Mouse (Mus musculus) liver, embryonic 15.5 days (tissue): Measurements from ENCODE around the gene Mfsd7a. TPM values are rescaled to one million over a fixed set of nuclear protein-coding genes. Genes with fewer than 3 reads are reported as not detected.

ENCODE experiments used
- ATAC-seq: fragments of 200-750 bp; cut with Nextera tagmentation; 2 replicates; pipeline ENCODE4 v1.8.0; 2017; ENCODE audit warnings: moderate number of reproducible peaks, mild to moderate bottlenecking, moderate library complexity; ENCODE audit not compliant: insufficient read depth
- H3K27ac ChIP-seq: fragments of 300-500 bp; sonication (generic); replicated peaks from 2 replicates; pipeline ENCODE4 v1.5.1; 2015; ENCODE audit warnings: mild to moderate bottlenecking, inconsistent platforms
- H3K27me3 ChIP-seq: fragments of 300-500 bp; sonication (generic); 2 replicates; pipeline ENCODE4 v1.6.1; 2015; ENCODE audit warnings: mild to moderate bottlenecking, inconsistent platforms
- H3K36me3 ChIP-seq: fragments of 300-500 bp; sonication (generic); replicated peaks from 2 replicates; pipeline ENCODE4 v1.6.1; 2015; ENCODE audit warnings: moderate library complexity, mild to moderate bottlenecking, inconsistent platforms
- H3K4me1 ChIP-seq: fragments of 300-500 bp; sonication (generic); replicated peaks from 2 replicates; pipeline ENCODE4 v1.6.1; 2015; ENCODE audit warnings: inconsistent platforms
- H3K4me2 ChIP-seq: fragments of 300-500 bp; sonication (generic); 2 replicates; pipeline ENCODE4 v1.6.1; 2015; ENCODE audit warnings: moderate library complexity, mild to moderate bottlenecking, inconsistent platforms
- H3K4me3 ChIP-seq: fragments of 300-500 bp; sonication (generic); replicated peaks from 2 replicates; pipeline ENCODE4 v1.5.1; 2015; ENCODE audit warnings: mild to moderate bottlenecking, inconsistent platforms
- H3K9ac ChIP-seq: fragments of 300-500 bp; sonication (generic); 2 replicates; pipeline ENCODE4 v1.6.1; 2015; ENCODE audit warnings: moderate library complexity, mild to moderate bottlenecking, inconsistent platforms
- H3K9me3 ChIP-seq: fragments of 300-500 bp; sonication (generic); replicated peaks from 2 replicates; pipeline ENCODE4 v1.6.1; 2016; ENCODE audit warnings: inconsistent platforms
- WGBS: fragments of 180-500 bp; shearing (Covaris S2); methylation state at CpG from one replicate; pipeline ENCODE4 v1.1.7; 2015; ENCODE audit warnings: mixed read lengths; ENCODE audit not compliant: insufficient replicate concordance; 5-methylcytosine and 5-hydroxymethylcytosine counted together
- polyA plus RNA-seq: library from polyadenylated mRNA; unstranded; fragments of >200 nt; fragmentation: Nextera tagmentation; extraction: Ambion mirVana; gene quantifications from 2 replicates; pipeline ENCODE4 v1.2.1, GENCODE M21; 2015

Gene Mfsd7a
- polyA plus RNA-seq, 1 experiment from 2014 or later = 0.16 TPM

DNA sequence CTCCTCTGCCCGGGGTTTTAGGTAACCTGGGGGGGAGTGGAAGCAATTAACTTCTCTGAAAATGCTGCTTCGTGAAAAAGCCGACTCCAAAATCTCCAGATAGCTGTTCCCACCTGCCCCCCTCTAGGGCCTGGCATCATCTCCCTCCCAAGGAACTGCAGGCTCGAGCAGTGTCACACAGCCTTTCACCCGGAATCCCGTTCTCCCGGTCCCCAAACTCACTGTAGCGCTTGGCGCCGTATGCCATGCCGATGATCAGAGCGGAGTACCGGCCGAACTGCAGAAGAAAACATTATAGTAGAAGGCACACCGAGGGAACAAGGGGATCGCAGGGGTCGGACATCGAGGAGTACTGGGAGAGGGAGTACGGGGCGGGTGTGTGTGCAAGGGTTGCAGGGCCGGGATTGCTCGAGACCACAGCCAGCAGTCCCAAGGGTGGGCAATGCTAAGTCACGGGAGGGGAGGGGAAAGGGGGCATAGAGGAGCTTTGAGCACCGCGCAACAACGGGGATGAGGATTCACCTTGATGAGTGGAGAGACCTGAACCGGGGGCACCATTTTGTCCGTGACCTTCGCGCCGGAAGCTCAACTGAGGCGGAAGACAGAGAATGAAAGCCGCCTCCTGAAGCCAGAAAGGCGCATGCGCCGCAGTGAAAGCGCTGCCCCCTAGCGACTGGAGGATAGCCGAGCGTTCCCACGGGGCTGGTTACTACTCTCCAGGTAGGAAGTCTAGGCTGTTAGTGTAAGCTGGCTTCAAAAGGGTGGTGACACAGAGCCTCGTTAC lies 14.7 kb downstream of the Mfsd7a start, which contains the start of gene Atp5k:
Atp5k (minus strand) TSS at position 645 of the 784 bp plus-strand sequence.
- H3K27ac ChIP-seq = peak within 1 kb of the TSS; percentile 56; the same call in 1 of the 2 replicates
- under 1% methylated on average over 42 of the region's 42 CpGs for WGBS

DNA sequence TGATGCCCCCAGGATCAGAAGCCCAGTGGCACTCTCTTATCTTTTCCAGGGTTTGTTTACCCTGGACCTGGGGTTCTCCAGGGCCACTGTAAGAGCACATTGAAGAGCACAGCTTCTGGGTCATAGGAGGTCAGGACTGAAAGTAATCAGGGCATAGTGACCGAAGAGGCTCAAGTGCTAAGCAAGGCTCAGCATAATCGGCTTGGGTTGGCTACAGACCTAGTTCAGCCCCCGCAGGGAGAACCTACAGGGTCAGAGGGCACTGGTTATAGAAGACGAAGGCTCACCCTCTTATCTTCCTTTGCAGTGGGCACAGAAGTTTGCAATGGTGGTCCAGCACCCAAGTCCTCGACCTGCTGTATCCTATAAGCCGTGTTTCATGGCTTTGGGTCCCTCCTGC lies 17.5 kb downstream of the Mfsd7a start:
- Histone ChIP-seq H3K27me3 (peaks cover 3% of the 10 kb centered on the region; the same call in 1 of the 2 replicates), H3K9ac (no peak overlapping the region), H3K9me3 (no peaks in the 10 kb centered on the region), H3K36me3 (peaks cover 36% of the 10 kb centered on the region), H3K4me3 (no peak overlapping the region), H3K4me1 (peaks cover 23% of the 10 kb centered on the region), H3K4me2 (no peak overlapping the region), H3K27ac (no peak overlapping the region)
- ATAC-seq = no peak
- WGBS = 72% methylated on average over 6 of the region's 6 CpGs

More for the DNA sequence above, 14.7 kb downstream of the Mfsd7a start, which contains the start of gene Atp5k:
- Histone ChIP-seq H3K36me3 (peaks cover 34% of the 10 kb centered on the region), H3K4me2 (peak within 1 kb of the TSS; percentile 85), H3K4me3 (peak within 1 kb of the TSS; percentile 90), H3K9ac (peak within 1 kb of the TSS; percentile 86), H3K4me1 (peaks cover 23% of the 10 kb centered on the region), H3K27me3 (peaks cover 5% of the 10 kb centered on the region; the same call in 1 of the 2 replicates), H3K9me3 (no peaks in the 10 kb centered on the region)
- peak; percentile 87 for ATAC-seq

DNA sequence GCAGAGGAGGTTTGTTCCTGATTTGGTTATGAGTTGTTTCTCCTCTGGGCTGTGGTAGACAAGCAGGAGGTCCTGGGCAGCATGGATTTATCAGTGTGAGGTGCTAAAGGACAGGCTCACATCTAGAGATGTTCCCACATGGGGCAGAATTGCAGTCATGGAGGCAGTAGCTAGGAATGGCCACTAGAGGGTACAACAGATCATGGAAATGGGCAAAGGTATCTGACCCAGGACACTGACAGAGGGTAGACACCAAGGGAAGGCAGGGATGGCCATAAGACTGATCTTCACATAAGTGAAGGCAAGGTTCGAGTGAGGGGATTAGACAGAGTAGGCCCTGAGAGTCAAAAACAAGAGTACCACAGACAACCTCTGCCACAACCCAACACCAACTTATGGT lies 21.5 kb downstream of the Mfsd7a start:
- H3K36me3 ChIP-seq = peaks cover 30% of the 10 kb centered on the region
- 52% methylated on average over 1 of the region's 1 CpGs for WGBS
- H3K9ac ChIP-seq = no peak overlapping the region
- H3K9me3 ChIP-seq = no peaks in the 10 kb centered on the region
- no peak overlapping the region for H3K4me3 ChIP-seq
- H3K27ac ChIP-seq = no peak overlapping the region
- peaks cover 6% of the 10 kb centered on the region; the same call in 1 of the 2 replicates for H3K4me1 ChIP-seq
- H3K4me2 ChIP-seq = no peak overlapping the region
- ATAC-seq = peak; percentile 47
- no peaks in the 10 kb centered on the region for H3K27me3 ChIP-seq

DNA sequence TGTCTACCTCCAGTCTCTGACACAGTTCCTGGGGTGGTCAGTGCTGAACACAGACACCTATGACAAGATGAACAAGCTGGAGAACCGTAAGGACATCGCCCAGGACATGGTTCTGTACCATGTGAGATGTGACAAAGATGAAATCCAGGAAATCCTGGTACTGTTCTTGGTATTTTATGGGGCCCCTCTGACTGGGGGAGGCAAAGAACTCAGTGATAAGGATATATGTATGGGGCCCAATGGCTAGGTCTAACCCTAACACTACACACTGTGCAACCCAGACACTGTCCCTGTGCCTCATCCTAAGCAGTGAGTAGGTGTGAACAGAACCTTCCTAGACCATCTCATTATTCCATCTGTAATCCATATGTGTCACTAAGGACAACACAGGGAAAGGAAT lies 25.3 kb downstream of the Mfsd7a start:
- no peaks in the 10 kb centered on the region for H3K36me3 ChIP-seq
- ATAC-seq = no peak
- no peak overlapping the region for H3K27ac ChIP-seq
- no peaks in the 10 kb centered on the region for H3K27me3 ChIP-seq
- no peak overlapping the region for H3K4me3 ChIP-seq
- WGBS = 57% methylated on average over 2 of the region's 2 CpGs
- H3K4me1 ChIP-seq = 0 out of 2 replicates have a peak, but pooled peaks cover 3% of the 10 kb centered on the region
- H3K4me2 ChIP-seq = no peak overlapping the region
- H3K9ac ChIP-seq = no peak overlapping the region
- no peaks in the 10 kb centered on the region for H3K9me3 ChIP-seq

DNA sequence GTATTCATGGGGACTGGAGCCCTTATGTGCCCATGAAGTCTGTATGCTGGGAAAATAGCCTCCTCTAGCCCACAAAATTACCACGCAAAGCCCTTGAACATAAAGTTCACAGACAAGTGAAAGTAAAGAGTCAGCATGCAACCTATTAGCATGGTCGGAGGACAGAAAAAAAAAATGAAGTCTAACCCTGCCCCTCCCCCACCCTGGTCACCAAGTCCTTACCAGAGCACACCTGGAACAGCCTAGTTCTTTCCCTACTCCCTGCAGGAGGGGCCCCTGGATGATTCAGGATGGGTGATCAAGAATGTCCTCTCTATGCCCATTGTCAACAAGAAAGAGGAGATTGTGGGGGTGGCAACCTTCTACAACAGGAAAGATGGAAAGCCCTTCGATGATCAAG lies 25.9 kb downstream of the Mfsd7a start:
- Histone ChIP-seq H3K27ac (no peak overlapping the region), H3K9me3 (no peaks in the 10 kb centered on the region), H3K27me3 (no peaks in the 10 kb centered on the region), H3K4me1 (0 out of 2 replicates have a peak, but pooled peaks cover 3% of the 10 kb centered on the region), H3K4me3 (no peak overlapping the region), H3K36me3 (no peaks in the 10 kb centered on the region), H3K4me2 (no peak overlapping the region), H3K9ac (no peak overlapping the region)
- 61% methylated on average over 3 of the region's 3 CpGs for WGBS
- ATAC-seq = no peak

DNA sequence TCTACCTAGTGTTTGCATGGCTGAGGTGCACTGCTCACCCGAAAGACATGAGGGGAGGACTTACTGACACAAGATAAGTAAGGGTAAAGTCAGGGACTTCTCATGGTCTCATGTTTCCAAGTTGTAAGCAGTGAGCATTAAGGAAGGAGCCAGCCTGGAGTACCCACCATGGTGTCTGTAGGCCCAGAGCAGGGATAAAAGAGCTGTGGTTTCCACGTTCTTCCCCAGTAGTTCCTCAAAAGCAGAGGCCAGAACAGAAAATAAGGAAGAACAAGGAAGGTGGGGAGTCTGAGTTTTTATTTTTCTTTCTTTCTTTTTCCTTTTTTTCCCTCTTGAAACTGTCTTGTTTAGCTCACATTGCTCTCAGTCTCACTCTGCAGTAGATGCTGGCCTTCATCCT lies 34.0 kb downstream of the Mfsd7a start:
- WGBS = 31% methylated on average over 2 of the region's 2 CpGs
- H3K9ac ChIP-seq = no peak overlapping the region

DNA sequence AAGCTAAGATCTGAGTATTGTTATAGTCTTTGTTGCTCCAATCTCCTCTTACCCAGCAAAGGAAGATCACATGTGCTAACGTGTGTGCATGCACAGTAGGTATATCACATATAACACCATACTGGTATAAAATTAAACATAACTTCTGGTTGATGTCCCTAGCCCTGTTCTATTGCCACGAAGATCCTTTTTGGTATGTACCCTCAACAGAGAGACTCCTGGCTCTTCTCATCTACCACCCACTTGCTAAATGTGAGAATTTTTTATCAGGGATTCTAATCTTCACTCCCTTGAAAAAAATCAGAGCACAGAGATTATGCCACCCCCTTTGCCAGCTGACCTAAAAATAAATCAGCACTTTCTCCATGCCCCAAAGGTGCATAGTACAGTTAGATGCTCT lies 41.7 kb downstream of the Mfsd7a start:
- ATAC-seq = no peak
- Histone ChIP-seq H3K36me3 (no peaks in the 10 kb centered on the region), H3K27me3 (no peaks in the 10 kb centered on the region), H3K9ac (no peak overlapping the region), H3K4me1 (no peaks in the 10 kb centered on the region), H3K4me2 (no peak overlapping the region), H3K4me3 (no peak overlapping the region), H3K9me3 (no peaks in the 10 kb centered on the region), H3K27ac (no peak overlapping the region)
- WGBS = 59% methylated on average over 2 of the region's 2 CpGs

More for the DNA sequence above, 34.0 kb downstream of the Mfsd7a start:
- ATAC-seq = no peak
- Histone ChIP-seq H3K9me3 (no peaks in the 10 kb centered on the region), H3K4me2 (no peak overlapping the region), H3K36me3 (no peaks in the 10 kb centered on the region), H3K27ac (no peak overlapping the region), H3K27me3 (no peaks in the 10 kb centered on the region), H3K4me1 (no peaks in the 10 kb centered on the region), H3K4me3 (no peak overlapping the region)

DNA sequence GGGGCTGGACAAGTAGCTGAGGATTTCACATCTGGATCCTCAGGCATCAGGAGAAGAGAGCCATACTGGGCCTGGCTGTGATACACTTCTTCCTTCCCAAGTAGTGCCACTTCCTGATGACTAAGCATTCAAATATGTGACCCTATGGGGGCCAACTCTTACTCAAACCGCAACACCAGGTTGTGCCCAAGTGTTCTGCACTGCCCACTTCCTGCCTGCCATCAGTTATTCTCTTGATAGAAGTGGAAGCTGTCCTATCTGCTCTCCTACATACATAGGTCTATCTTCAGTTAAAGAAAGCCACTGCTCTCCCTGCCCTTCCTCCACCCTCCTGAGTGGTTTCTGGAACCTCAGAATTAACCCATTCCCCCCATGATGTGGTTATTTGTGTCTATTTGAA lies 43.2 kb downstream of the Mfsd7a start:
- ATAC-seq = peak; percentile 37; the same call in 1 of the 2 replicates
- H3K27me3 ChIP-seq = no peaks in the 10 kb centered on the region
- no peaks in the 10 kb centered on the region for H3K36me3 ChIP-seq
- 10% methylated on average over 1 of the region's 1 CpGs for WGBS
- no peaks in the 10 kb centered on the region for H3K9me3 ChIP-seq
- no peak overlapping the region for H3K4me3 ChIP-seq
- no peak overlapping the region for H3K27ac ChIP-seq
- no peak overlapping the region for H3K9ac ChIP-seq
- H3K4me1 ChIP-seq = no peaks in the 10 kb centered on the region
- no peak overlapping the region for H3K4me2 ChIP-seq

DNA sequence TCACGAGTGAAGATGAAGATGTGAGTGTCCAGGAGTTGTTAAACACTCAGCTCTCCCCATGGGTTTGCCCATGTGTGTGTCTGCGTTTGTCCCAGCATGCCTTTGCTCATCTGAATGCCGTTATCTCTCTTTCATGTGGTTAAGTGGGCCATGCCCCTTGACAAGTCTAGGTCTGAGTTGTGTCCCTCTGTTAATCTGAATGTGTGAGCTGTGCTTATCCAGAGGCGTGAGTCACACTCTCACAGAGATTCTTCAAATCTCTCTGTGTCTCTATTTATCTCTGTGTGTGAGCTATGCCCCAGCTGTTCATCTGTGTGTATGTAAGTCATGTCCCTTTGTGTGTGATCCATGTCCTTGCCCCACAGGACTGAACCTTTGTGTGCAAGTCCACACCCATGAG lies 45.2 kb downstream of the Mfsd7a start:
- Histone ChIP-seq H3K36me3 (no peaks in the 10 kb centered on the region), H3K27me3 (no peaks in the 10 kb centered on the region), H3K27ac (no peak overlapping the region), H3K4me2 (no peak overlapping the region), H3K9ac (no peak overlapping the region), H3K4me1 (no peaks in the 10 kb centered on the region), H3K9me3 (no peaks in the 10 kb centered on the region), H3K4me3 (no peak overlapping the region)
- 43% methylated on average over 4 of the region's 4 CpGs for WGBS
- ATAC-seq = no peak
